Mouse (Mus musculus): Measurements from ENCODE around the gene Pds5a.
"Not testable (repeated sequence)": the region's sequence is repeated elsewhere in the genome, so short reads cannot be mapped to it uniquely, and the experiment has no call there.

The Pds5a gene

DNA sequence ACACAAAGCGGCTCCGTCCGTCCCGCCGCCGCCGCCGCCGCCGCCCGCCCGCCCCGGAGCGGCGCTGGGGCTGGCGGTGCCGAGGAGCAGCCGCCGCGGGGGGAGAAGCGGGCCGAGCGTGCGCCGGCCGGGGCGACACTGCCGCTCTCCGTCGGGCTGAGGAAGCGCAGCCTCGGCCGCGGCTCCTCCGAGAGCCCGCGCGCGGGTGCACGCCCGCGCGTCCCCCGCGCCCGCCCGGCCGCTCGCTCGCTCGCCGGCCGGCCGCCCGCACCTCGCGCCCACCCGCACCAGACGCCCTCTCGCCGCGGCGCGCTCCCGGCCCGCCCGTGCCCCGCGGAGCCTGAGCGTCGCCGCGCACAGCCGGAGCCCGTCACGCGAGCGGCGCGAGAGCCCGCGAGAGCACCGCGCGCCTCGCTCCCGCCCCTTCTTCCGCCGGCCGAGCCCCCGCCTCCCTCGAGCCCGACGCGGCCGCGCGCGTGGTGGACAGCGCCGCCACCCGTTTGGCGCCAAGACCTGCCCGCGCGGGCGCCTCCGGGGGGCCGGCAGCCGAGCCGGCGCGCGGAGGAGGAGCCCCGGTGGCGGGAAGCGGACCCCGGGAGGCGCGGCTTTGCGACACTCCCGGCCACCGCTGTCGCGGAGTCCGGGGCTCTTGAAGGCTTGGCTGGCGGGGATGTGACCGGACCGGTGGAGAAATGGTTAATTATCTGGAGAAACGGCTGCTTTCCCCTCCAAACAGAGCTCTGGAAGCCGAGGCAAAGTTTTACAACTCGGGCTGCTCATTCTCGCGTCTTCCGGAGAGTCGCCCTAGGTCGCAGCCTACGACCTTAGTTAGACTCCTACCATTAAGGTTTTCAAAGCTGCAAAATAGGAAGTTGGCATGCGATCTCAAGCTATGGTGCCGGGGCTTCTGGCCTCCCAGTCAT lies at the start of gene Pds5a:
TSS of gene Pds5a (minus strand) at position 438 of the 923 bp plus-strand sequence.
- peak; percentile 42 to 69 for DNase-seq (ENCODE audit: low spot score in 2 of 2)

DNA sequence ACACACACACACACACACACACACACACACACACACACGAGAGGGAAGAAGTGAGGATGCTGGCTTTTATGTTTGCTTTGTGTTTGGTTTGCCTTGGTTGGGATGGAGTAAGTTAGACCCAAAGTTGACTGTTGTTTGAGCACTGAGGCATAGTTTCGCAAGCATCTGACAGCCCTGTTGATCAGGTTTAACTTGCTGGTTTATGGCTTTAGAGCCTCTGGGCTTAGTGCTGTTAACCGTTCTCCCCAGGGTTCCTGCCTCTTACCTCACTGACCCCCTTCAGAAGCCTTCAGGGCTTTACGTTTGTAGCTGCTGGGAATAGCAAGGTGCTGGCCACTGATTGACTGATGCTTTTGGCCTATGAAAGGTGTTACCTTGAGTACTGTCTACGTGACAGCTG lies 48.8 kb upstream of the Pds5a start:
- DNase-seq (ENCODE audit: low spot score in 2 of 2): no peak

DNA sequence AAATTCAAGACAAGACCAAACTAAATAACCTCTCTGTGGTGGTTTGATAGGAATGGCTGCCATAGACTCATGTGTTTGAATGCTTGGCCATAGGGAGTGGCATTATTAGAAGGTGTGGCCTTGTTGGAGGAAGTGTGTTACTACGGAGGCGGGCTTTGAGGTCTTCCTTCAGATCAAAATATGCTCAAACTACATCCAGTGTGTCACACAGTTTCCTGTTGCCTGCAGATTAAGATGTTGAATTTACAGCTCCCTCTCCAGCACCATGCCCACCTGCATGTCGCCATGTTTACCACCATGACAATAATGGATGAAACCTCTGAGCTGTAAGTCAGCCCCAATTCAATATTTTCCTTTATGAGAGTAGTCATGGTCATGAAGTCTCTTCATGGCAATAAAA lies 41.3 kb upstream of the Pds5a start:
- DNase-seq (ENCODE audit: low spot score in 2 of 2): no peak

DNA sequence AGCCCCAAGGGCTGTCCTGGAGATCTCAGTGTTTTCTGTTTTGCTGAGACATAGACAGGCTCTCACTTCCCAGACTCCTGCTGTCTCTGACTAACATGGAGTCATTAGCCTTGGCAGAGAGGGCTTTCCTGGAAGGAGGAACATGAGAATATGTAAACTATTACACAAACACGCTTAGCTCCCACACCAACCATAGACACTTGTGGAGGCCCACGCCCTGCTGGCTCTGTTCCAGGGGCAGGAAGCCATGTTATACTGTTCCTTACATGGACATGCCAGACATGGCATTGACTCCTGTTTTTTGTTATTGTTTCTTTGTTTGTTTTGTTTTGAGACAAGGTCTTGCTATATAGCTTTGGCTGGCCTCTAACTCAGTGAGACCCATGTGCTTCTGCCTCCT lies 37.5 kb upstream of the Pds5a start:
- no peak for DNase-seq (ENCODE audit: low spot score in 2 of 2)

DNA sequence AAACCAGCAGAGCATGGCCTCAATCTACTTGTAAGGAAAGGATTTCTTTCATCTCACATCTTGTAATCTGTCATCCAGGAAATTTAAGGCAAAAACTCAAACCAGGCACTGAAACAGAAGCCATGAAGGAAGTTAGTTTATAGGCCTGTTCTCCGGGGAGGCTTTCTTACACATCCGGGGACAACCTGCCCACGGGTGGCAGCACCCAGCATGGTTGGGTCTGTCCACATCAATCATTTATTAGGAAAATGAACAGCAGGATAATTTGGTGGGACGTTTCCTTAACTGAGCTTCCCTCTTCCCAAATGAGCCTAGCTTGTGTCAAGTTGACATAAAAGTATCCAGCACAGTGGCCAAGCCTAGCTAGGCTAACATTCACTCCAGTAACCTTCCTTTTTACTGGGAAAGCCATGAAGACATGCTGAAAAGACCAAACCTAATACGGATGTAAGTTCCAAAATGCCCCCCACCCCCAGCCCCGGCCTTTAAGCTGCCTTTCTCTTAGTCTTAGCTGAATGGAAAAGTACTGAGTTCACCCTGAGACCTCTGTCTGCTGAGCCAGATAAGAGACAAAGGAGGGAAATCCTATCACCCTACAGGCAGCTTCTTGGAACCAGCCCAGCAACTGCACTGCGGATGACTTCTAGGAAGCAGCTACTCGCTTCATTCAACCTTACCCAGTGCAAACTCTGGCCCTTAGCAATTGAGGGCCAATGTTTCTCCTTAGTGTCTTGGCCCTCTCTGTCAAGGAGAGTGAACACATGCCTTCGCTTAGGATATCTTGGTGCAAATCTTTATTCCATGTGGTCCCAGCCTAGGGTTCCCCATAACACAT lies 33.3 kb upstream of the Pds5a start:
- DNase-seq (ENCODE audit: low spot score in 2 of 2): no peak

DNA sequence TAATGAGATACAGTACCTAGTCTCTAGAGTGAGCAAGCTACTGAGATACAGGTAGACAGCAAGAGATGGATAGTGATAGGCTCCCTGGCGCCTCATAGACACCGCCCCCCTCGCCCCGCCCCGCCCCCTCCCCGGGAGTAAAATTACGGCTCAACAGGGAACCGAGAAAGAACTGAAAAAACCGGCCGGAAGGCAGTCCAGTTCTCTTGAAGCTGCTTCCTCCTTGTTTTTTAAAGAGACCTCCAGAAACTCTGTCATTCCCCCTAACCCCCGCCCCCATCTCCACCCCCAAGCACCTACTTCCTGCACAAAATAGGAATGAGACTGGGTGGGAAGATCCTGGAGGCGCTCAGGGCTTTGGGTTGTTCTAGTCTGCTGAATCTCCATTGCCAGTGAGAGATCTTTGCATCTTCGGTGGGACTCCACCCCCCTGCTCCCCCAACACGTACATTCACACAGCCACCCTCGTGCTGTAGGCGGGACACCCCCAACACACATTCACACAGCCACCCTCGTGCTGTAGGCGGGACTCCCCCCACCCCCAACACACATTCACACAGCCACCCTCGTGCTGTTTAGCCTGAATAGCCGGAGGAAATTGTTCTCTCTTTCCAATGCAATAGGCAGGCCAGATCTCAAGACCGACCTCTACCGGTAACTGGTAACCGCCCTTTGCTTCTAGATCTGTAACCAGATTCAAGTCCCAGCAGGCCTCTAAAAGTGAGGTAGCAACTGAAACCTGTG lies 26.4 kb upstream of the Pds5a start:
- peak; percentile 36 to 55 for DNase-seq (ENCODE audit: low spot score in 2 of 2)

DNA sequence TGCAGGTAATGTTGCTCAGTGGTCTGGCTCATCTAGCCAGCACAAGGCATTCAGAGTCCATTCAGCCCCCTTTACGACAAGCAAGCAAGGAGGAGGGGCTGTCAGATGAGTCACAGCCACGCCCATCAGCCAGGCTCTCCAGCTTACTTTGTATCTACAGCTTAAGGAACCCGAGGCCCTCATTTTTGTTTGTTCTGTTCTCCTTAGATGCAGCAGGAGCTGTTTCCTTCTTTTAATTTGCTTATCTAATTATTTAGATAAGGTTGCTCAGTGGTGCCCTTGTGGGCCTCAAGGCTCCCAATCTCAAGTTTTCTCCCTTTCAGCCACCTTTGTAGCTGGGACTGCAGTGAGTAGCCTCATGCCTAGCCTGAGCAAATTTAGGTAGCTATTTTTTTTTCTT lies 20.3 kb upstream of the Pds5a start:
- no peak for DNase-seq (ENCODE audit: low spot score in 2 of 2)

DNA sequence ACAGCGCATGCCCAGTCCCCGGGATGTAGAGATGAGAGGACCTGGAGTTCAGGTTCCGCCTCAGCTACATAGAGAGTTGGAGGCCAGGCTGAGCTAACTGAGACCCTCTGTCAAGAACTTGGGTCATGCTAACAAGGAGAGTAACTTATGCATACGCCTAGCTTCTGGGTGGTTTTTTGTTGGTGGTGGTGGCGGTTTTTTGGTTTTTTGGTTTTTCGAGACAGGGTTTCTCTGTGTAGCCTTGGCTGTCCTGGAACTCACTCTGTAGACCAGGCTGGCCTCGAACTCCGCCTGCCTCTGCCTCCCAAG lies 19.8 kb upstream of the Pds5a start:
- not testable (repeated sequence) for DNase-seq (ENCODE audit: low spot score in 2 of 2)

DNA sequence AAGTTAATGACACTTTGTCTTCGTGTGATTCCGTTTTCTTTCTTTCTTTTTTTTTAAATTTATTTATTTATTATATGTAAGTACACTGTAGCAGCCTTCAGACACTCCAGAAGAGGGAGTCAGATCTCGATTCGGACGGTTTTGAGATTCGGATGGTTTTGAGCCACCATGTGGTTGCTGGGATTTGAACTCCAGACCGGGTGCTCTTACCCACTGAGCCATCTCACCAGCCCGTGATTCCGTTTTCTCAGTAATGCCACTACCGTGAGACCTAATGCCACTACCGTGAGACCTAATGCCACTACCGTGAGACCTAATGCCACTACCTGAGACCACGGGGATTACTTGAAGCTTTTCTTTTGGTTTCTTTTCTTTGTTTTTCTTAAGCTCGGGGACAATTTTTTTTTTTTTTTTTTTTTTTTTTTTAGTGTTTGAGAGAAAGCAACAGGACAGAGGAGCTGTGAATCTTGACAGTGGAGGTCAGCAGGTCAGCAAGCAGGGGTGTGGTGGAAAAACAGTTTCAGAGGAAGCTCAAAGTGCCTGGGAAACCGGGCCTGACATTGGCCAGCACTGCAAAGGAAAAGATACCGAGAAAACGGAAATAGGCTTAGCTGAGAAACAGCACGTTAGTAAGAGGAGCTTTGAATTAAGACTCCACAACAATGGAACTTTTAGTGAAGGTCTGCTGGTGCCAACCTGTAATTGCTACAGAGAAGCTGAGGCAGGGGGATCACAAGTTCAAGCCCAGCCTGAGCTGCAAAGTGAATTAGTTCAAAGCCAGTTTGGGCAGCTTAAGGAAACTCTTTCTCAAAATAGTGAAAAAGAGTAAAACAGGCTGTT lies 19.2 kb upstream of the Pds5a start:
- no peak for DNase-seq (ENCODE audit: low spot score in 2 of 2)

DNA sequence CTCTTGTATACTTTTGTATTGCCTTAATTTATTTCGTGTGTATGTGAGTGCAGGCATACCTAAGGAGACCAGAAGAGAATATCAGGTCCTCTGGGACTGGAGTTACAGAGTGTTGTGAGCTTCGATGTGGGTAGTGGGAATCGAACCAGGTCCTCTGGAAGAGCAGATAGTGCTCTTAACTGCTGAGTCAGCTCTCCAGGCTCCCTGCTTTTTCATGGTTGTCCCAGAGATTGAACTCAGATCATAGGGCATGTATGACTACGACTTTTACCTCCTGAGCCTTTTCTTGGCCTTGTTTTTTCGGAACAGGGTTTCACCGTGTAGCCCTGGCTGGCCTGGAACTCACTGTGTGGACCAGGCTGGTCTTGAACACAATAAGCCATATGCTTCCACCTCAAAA lies 17.0 kb upstream of the Pds5a start:
- no peak for DNase-seq (ENCODE audit: low spot score in 2 of 2)

DNA sequence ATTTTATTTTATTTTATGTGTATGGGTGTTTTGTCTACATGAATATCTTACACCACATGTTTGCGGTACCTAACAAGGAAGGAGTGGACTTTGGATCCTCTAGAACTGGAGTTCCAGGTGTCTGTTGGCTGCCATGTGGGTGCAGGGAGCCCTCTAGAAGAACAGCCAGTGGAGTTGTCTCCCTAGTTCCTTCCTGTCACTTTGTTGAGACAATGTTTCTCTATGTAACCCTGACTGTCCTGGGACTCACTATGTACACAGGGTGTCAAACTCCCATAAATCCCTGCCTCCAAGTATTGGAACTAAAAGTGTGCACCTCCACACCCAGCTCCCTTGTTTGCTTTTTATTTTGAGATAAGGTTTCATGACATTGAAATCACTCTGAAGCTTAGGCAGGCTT lies 13.4 kb upstream of the Pds5a start:
- no peak for DNase-seq (ENCODE audit: low spot score in 2 of 2)

DNA sequence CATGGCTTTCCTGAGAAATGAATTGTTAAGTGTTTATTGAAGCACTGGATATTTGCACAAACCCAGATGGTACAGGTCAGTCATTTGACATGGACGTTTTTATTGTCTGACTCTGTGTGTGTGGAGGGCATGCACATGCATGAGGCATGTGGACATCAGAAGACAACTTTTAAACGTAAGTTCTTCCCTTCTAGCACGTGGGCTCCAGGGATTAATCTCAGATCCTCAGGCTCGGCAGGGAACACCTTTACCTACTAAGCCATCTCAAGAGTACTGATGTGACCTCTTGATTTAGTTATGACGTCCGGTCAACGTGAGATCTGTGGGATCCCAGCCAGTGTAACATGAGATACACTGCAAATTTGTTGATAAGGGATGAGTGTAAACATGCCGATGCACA lies 12.2 kb upstream of the Pds5a start:
- no peak for DNase-seq (ENCODE audit: low spot score in 2 of 2)

DNA sequence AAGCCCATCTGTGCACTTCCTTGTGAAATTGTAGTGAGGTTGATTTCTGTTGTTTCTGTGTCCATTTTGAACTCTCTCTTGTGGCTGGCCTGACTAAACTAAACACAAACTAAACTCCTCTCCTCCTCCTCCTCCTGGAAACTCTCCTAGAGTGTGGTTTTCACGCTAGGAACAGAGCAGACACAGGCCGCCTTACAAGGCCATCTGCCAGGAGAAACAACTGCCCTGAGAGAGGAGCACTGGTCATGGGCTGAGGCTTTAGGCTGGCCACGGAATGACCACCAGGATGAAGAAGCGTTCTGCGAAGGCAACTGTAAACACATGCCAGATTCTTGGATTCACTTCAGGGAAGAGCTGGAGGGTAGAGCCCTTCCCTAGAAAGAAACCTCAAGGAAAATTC lies 8.9 kb upstream of the Pds5a start:
- no peak for DNase-seq (ENCODE audit: low spot score in 2 of 2)

DNA sequence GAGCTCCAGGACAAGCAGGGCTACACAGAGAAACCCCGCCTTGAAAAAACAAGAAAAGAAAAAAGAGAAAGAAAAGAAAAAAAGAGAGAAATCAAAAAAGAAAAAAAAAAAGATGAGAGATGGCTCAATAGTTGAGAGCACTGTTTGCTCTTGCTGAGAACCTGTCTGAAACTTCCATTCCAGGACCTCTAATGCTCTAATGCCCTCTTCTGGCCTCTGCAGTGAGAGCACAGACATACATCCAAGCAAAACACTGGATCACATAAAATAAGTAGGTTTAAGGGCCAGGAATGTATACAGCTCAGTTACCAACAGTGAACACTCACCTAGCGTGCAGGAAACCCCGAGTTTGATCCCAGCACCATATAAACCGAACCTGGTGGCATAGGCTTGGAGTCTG lies 8.1 kb upstream of the Pds5a start:
- no peak for DNase-seq (ENCODE audit: low spot score in 2 of 2)

DNA sequence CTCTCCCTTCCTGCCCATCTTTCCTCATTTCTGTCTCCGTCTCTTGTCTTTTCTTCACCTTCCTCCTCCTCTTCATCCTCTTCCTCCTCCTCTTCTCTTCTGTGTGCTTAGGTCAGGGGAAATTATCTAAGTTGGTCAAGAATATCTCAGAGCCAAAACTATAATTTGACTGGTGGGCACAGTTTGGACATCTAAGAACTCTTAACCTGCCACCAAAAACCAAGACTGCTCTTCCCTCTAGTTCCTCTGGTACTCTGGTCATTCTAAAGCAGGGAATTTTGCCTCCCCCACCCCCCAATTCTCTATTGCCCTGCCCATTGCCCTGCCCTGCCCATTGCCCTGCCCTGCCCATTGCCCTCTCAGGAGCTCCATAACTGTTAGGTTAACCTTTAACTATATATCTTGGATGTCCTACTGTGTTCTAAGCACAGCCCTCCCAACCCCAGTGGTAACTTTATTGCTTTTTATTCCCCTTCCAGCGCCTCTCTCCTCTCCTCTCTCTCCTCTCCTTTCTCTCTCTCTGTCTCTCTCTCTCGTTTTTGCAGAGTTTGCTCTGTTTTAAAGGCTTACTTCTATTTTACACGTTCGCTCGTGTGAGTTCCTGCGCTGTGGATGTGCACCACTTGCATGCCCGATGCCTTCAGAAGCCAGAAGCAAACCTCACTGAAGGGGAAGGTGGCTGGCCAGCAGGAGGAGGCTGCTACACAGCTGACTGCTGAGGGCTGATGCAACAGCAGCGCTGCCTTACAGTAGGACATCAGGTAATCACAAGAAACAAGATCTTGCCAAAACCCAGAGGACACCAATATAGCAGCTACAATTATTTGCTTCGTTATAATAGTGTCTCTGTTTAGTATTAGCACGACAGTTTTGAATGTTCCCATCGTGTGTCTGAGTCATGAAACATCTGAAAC lies 6.9 kb upstream of the Pds5a start:
- no peak for DNase-seq (ENCODE audit: low spot score in 2 of 2)

DNA sequence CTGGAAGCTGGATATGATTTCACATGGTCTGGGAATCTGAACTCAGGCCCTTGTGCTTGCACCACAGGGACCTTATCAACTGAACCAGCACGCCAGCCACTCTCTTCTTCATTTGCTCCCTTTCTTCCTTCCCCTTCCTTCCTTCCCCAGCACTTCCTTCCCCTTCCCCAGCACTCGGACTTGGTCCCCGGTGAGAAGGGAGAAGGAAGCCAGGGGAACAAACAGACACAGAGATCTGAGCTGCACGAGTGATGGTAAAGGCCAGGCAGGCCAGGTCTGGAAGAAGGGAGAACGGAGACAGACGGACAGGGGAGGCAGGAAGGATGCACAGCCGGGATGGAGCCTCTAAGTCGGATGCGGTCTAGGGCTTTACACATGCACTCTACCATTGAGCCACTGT lies 5.2 kb upstream of the Pds5a start:
- DNase-seq (ENCODE audit: low spot score in 2 of 2): no peak

DNA sequence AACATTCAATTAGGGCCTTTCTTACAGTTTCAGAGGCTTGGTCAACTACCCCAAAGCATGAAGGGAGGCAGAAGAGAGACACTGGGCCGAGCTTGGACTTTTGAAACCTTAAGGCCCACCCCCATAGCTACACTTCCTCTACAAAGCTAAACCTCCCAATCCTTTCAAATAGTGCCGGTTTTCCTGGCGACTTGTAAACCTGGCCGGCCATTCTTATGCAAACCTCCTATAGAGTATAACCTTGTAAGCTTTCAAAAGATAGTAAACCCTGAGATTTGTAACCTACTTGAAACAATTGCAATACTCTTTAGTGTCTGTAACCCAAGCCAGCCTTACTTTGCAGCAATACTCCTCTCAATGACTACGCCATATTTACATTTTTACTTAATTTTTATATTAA lies 2.0 kb upstream of the Pds5a start:
- no peak for DNase-seq (ENCODE audit: low spot score in 2 of 2)

DNA sequence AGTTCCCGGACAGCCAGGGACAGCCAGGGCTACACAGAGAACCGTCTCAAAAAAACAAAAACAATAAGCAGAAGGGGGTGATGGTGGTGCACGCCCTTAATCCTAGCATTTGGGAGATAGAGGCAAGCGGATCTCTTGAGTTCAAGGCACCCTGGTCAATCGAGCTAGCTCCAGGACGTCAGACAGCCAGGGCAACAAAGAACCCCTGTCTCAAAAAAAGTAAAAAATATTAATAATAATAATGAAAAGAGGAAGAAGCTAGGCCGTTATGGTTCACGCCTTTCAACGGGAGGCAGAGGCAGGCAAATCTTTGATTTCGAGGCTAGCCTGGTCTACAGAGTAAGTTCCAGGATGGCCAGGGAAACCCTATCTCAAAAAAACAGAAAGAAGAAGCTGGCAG lies 1.1 kb upstream of the Pds5a start:
- no peak for DNase-seq (ENCODE audit: low spot score in 2 of 2)

DNA sequence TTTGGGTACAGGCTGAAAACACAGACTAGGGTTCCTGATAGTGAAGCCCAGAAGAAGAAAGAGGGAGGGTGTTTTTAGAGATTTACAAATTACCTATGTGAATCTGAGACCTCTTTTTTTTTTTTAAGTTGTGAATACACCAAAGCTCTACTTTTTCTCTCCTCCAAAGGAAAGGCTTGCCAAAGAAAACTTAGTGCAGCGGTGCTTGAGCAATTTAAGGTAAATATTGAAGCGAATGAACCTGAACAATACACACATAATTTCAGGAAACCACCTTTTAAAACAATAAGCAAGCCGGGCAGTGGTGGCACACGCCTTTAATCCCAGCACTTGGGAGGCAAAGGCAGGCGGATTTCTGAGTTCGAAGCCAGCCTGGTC lies 675 bp upstream of the Pds5a start:
- no peak for DNase-seq (ENCODE audit: low spot score in 2 of 2)

DNA sequence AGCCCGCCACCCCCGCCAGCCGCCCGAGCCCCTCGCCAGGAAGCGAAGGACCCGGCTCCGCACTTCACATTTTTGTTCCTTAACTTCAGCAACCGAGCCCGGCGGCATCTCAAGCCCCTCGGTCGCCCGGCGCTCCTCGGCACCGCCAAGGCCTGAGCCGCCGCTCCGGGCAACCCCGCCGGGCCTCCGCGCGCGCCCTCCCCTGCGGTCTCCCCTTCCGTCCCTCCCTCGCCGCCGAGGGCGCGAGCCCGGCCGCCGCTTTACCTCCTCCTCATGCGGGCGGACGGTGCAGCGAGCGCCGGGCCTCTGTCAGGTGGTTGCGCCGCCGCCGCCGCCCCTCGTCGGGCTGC lies 612 bp downstream of the Pds5a start:
- peak in 1 of 2 experiments; percentile 14 for DNase-seq (ENCODE audit: low spot score in 2 of 2)
